Mouse (Mus musculus): ENCODE results near the gene Wfdc13.
A peak's percentile ranks its signal among the peaks of the same experiment; 100 is the strongest.

Gene Wfdc13

GRCm38 (mm10) chr2:164684807-164685206 lies at the start of gene Wfdc13:
Gene Wfdc13 (plus strand): TSS chr2:164685107.
- no peak for DNase-seq

GRCm38 (mm10) chr2:164635266-164635665 lies 49.6 kb upstream of the Wfdc13 start:
- DNase-seq = no peak

- DNase-seq = no peak
Measured at GRCm38 (mm10) chr2:164638696-164639095, 46.2 kb upstream of the Wfdc13 start, which contains the start of gene Wfdc16. Gene Wfdc16 (minus strand): TSS chr2:164638796.

- DNase-seq = no peak
Measured at GRCm38 (mm10) chr2:164641129-164641528, 43.8 kb upstream of the Wfdc13 start.

- DNase-seq = no peak
Measured at GRCm38 (mm10) chr2:164641881-164642673, 42.8 kb upstream of the Wfdc13 start.

DNA sequence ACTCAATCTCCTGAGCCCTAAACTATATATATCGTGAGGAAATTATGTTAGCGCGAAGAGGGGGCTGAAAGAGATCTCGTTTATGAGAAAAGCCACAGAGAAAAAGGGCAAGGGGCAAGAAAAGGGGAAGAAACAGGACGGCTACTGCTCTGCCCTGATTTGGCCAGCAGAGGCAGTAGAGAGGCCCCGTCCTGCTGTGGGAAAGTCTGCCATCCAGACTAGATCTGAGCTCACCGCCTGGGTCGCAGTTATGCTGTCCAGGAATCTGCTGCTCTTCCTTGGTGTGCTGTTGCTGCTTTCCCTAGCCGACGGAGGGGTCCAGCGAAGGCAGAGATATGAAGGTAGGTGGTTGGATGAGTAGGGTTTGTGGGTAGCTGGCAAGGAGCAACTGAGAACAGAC lies 29.0 kb upstream of the Wfdc13 start, which contains the start of gene Wfdc10:
TSS of gene Wfdc10 (plus strand) at position 189 of the 400 bp plus-strand sequence.
- DNase-seq = peak; percentile 12

- no peak for DNase-seq
Measured at GRCm38 (mm10) chr2:164656483-164656882, 28.4 kb upstream of the Wfdc13 start, which contains the start of gene Wfdc9. Gene Wfdc9 (minus strand): TSS chr2:164656583.

DNA sequence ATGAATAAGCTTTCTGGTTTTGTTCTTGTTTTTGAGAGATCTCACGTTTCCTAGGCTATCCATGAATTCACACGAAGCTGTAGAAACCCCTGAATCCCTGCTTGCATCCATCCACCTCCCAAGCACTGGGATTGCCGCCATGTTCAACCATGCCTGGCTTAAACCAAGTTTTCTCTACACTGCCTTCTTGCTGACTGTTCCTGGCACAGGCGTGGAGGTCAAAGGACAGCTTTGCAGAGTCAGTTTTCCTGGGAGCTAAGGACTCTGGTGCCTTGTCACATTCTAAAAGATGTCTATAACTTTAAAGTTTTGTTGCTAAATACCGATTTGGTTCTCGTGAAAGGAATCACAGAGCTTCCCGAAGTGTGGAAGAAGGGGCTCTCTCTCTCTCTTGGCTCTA lies 20.1 kb upstream of the Wfdc13 start:
- DNase-seq = no peak

- no peak for DNase-seq
Measured at GRCm38 (mm10) chr2:164670261-164670660, 14.6 kb upstream of the Wfdc13 start.

DNA sequence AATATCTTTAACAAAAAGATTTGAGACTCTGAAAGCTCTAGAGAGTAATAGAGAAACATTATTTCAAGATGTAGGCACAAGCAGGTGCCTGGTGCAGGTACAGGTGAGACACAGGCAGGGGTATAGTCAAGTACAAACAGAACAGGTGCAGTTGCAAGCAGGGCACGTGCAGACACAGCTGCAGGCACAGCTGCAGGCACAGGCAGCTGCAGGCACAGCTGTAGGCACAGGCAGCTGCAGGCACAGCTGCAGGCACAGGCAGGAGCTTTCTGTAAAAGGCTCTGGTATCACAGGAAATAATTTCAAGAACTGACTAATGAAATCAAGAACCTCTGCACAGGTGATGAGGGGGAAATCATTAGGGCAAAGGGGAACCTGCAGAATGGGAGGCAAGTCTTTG lies 14.0 kb upstream of the Wfdc13 start:
- no peak for DNase-seq

GRCm38 (mm10) chr2:164673987-164674386 lies 10.9 kb upstream of the Wfdc13 start, which contains the start of gene Wfdc11:
Gene Wfdc11 (minus strand): TSS chr2:164674087.
- no peak for DNase-seq

DNA sequence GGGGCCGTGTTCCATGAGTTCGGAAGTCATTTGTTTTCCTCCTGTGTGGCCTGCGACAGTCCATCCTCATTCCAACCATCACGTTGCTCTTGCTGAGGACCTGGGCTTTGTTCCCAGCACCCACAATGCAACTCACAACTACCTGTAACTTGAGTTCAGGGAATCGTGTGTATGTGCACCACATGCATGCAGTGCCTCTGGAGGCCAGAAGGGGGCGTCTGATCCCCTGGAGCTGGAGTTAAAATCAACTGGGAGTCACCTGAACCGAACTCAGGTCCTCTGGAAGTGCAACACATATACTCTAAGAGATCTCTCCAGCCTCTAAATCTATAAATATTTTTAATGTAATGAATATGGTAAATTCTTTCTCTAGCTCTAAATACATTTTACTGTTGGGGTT lies 8.8 kb upstream of the Wfdc13 start:
- DNase-seq = no peak

- DNase-seq = no peak
Measured at GRCm38 (mm10) chr2:164676916-164677685, 7.8 kb upstream of the Wfdc13 start.

DNA sequence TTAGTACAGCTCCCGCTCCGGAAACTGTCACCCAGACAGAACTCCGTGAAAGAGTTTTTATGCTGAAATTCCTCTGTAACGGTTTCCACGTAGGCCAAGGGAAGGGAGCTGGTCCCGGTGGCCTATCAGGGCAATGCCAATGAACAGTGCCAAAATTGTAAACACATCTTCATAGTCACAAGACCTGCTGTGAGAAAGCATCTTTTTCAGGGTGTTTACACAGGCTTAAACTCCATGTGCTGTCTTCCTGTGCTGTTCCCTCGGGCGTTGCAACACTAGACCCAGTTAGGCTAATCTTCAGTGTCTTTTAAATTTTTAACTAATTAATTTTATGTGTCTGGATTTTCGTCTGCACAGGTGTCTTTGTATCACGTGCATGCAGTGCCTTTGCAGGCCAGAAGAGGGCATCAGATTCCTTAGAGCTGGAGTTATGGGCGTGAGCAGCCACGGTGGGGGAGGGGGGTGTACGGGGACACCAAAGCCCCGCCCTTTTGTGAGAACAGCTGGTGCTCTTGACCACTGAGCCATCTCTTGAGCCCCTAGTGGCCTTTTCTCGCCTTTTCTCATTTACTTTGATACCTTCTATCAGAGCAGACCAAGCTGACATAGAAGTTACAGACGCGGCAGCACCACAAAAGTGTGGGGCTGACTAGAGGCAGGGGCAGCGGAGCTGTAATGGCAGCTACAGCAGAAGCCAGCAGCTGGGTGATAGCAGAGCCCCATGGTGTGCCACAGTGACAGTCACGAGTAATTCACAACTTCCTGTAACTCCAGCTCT lies 5.9 kb upstream of the Wfdc13 start:
- peak; percentile 19 for DNase-seq

GRCm38 (mm10) chr2:164679906-164680305 lies 5.0 kb upstream of the Wfdc13 start:
- no peak for DNase-seq

GRCm38 (mm10) chr2:164698201-164698600 lies 13.3 kb downstream of the Wfdc13 start, which contains the start of gene Spint4:
Gene Spint4 (plus strand): TSS chr2:164698501.
- no peak for DNase-seq

- DNase-seq = no peak
Measured at GRCm38 (mm10) chr2:164700959-164701358, 16.1 kb downstream of the Wfdc13 start.

DNA sequence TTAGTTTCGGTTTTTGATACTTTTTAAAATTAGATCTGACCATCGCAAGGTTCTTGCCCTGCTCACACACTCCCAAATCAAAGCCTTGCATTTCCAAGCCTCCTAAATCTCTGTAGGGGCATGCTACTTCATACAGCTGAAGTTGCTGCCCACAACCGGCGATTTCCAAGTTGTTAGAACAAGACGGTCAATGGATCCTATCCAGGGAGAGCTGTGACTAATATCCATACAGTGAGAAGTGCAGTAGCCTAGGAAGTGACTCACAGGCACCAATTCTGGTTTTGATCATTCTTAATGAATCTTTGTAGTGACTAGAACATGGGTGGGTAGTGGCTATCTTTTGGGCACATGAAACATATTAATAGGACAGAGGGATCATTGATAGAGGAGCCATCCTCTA lies 16.9 kb downstream of the Wfdc13 start:
- DNase-seq = no peak

DNA sequence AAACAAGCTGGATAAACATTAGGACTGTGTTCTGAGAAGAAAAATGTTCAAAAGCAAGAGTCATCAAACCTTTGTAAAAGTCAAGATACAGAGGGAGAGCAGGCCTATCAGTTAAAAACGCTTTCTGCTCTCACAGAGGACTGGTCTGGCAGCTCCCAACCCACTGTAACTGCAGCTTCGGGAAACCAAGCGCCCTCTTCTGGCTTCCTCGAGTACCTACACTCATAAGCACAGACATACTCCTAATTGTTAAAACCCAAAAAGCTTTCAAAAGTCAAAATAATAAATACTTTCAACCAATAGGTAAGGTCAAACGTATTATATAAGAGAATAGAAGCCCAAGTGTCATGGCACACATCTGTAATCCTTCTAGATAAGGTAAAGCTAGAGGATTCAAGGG lies 19.3 kb downstream of the Wfdc13 start:
- DNase-seq = no peak

- DNase-seq = no peak
Measured at GRCm38 (mm10) chr2:164705328-164705727, 20.4 kb downstream of the Wfdc13 start.

- DNase-seq = no peak
Measured at GRCm38 (mm10) chr2:164705991-164706390, 21.1 kb downstream of the Wfdc13 start.

- DNase-seq = no peak
Measured at GRCm38 (mm10) chr2:164715005-164715404, 30.1 kb downstream of the Wfdc13 start, which contains the start of gene Spint5. Gene Spint5 (plus strand): TSS chr2:164715305.

Measured in cerebellum, adult 11 months (tissue).